Mouse (Mus musculus): ENCODE data around the gene Olfr342.

Gene Olfr342

DNA sequence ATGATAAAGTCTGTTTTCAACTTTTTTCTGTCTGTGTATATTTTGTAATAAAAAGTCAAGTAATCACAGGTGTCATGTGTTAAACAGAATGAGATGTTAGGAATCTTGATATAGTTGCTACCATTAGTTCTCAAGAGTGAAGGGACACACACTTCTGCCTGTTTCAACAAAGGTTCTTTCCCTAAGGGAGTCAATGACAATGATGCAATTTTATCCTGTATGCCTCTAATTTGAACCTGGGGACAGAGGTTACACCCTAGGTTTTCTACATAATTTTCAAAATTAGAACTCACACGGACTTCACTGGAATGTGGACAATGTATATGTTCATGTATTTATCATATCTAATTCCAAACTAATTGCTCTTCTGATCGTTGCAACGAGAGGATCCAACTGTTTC, at the start of gene Olfr342:
Gene Olfr342, plus strand, starts transcription at position 301 of the 400 bp plus-strand sequence.
- DNase-seq (ENCODE audit: low read depth, low spot score) = no peak

DNA sequence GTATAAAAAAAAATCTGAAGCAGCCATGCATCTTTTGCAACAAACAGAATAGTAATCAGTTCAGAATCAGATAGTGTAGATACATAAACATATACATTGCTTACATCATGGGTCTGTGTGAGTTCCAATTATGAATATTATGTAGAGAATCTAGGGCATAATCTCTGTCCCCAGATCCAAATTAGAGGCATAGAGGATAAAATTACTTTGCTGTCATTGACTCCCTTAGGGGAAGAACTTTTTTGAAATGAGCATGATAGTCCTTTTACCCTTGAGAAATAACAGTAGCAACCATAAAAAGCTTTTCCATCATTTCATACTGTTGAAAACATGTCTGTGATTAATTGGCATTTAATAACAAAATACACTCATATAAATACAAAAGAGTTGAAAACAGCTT, 42.4 kb upstream of the Olfr342 start, which contains the start of gene Olfr341:
Gene Olfr341, minus strand, starts transcription at position 101 of the 400 bp plus-strand sequence.
- no peak for DNase-seq (ENCODE audit: low read depth, low spot score)

DNA sequence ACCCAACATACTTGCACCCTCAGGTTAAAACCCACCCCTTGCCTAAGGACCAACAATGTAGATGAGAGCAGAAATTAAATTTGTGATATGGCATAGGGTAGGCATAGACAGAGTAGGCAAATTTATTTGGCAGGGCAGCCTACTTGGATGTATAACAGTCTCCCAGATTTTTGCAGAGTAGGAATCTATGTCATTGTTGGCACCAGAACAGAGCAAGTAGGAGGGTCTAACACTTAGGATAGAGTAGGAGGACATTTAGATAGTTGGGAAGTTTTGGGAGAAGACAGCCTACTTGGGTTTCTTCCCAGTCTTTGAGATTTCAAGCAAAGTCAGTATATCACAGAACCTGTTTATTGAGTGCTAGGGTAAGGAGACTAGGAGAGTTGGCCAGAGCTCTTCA, 40.4 kb downstream of the Olfr342 start:
- DNase-seq (ENCODE audit: low read depth, low spot score) = no peak

DNA sequence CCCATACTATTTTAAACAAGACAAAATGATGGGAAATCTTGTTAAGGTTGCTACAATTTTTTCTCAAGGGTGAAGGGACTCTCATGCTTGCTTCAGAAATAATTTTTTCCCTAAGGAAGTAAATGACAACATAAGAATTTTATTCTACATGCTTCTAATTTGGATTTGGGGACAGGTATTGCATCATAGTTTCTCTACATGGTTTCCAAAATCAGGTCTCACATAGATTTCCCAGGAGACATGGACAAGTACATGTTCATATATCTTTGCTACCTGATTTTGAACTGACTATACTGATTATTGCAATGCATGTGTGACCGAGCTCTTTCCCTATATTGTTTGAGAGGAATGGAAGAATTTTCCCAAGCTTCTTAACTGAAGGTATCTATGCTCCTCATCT, 41.6 kb downstream of the Olfr342 start, which contains the start of gene Olfr344:
Gene Olfr344, plus strand, starts transcription at position 301 of the 400 bp plus-strand sequence.
- DNase-seq (ENCODE audit: low read depth, low spot score) = no peak

DNA sequence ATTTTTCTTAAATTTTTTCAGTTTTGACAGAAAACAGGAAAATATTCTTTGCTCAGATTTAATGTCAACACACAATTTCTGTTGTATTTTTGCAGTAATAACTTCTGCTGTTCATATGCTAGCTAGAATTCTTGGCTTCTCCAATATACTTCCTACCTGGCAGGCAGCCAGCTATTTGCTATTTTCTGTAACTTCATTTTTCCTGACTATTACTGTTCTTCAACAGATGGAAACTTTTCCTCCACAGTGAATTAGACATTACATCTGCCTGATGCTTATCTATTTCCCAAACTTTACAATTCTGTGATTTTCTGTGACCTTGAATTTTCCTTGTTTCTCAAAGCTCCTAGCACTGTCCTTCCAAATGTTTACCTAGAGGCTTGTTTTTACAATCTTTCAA, 42.2 kb downstream of the Olfr342 start:
- no peak for DNase-seq (ENCODE audit: low read depth, low spot score)

GRCm38 (mm10) chr2:36567845-36568244, 43.0 kb downstream of the Olfr342 start:
- DNase-seq (ENCODE audit: low read depth, low spot score) = no peak
